Mouse (Mus musculus) limb, embryonic 14.5 days (tissue): ENCODE measurements around the gene Tprg. TPM values are rescaled to one million over a fixed set of nuclear protein-coding genes. Genes with fewer than 3 reads are reported as not detected.

Experiments used
- ATAC-seq: fragments of 200-750 bp; cut with Nextera tagmentation; 2 replicates; pipeline ENCODE4 v1.8.0; 2017; ENCODE audit warnings: low read depth, moderate number of reproducible peaks, moderate TSS enrichment; ENCODE audit not compliant: low FRiP score
- DNase-seq: peaks from one replicate; pipeline ENCODE4 v3.0.0-alpha.2; 2015; ENCODE audit warnings: low spot score
- H3K27ac ChIP-seq: fragments of 300-500 bp; sonication (generic); replicated peaks from 2 replicates; pipeline ENCODE4 v1.5.1; 2014; ENCODE audit warnings: low read depth, mild to moderate bottlenecking, low read length, moderate library complexity, mixed read lengths
- H3K27me3 ChIP-seq: fragments of 300-500 bp; sonication (generic); 2 replicates; pipeline ENCODE4 v1.6.1; 2014; ENCODE audit warnings: low read length, mixed read lengths; ENCODE audit not compliant: control insufficient read depth, insufficient read depth
- H3K36me3 ChIP-seq: fragments of 300-500 bp; sonication (generic); 2 replicates; pipeline ENCODE4 v1.6.1; 2014; ENCODE audit warnings: mild to moderate bottlenecking, low read length, moderate library complexity, mixed read lengths; ENCODE audit not compliant: control insufficient read depth, insufficient read depth
- H3K4me1 ChIP-seq: fragments of 300-500 bp; sonication (generic); 2 replicates; pipeline ENCODE4 v1.6.1; 2014; ENCODE audit warnings: antibody characterized with exemption, low read length, mixed read lengths; ENCODE audit not compliant: control insufficient read depth, insufficient read depth
- H3K4me2 ChIP-seq: fragments of 300-500 bp; sonication (generic); replicated peaks from 2 replicates; pipeline ENCODE4 v1.6.1; 2014; ENCODE audit warnings: low read depth, mild to moderate bottlenecking, low read length, moderate library complexity; ENCODE audit not compliant: severe bottlenecking
- H3K4me3 ChIP-seq: fragments of 300-500 bp; sonication (generic); replicated peaks from 2 replicates; pipeline ENCODE4 v1.5.1; 2014; ENCODE audit warnings: low read length
- H3K9ac ChIP-seq: fragments of 300-500 bp; sonication (generic); 2 replicates; pipeline ENCODE4 v1.6.1; 2014; ENCODE audit warnings: mild to moderate bottlenecking, low read depth, low read length, moderate library complexity; ENCODE audit not compliant: severe bottlenecking
- H3K9me3 ChIP-seq: fragments of 300-500 bp; sonication (generic); 2 replicates; pipeline ENCODE4 v1.6.1; 2016; ENCODE audit warnings: low read length; ENCODE audit not compliant: control insufficient read depth
- POLR2A ChIP-seq: fragments of 200-500 bp; IDR thresholded peaks from 2 replicates; pipeline ENCODE4 v1.8.0; 2012; ENCODE audit warnings: inconsistent platforms, mild to moderate bottlenecking, moderate library complexity, borderline replicate concordance; ENCODE audit not compliant: insufficient read depth, insufficient read length; ENCODE audit errors: extremely low read depth
- WGBS: fragments of 180-500 bp; shearing (Covaris S2); extraction: QIAGEN DNeasy Blood & Tissue Kit; methylation state at CpG from one replicate; pipeline ENCODE4 v1.1.7; 2014; 5-methylcytosine and 5-hydroxymethylcytosine counted together
- polyA plus RNA-seq, 2 experiments: library from polyadenylated mRNA; depleted of rRNA in 1 of 2; stranded (reverse) in 1 of 2; unstranded in 1 of 2; fragments of >200 nt; fragmentation: Nextera tagmentation in 1 of 2; extraction: Ambion mirVana in 1 of 2; gene quantifications; 2 replicates each; pipeline versions ENCODE4 v1.2.1 to v1.2.3; 2012 to 2014

Gene Tprg
- polyA plus RNA-seq, 2 experiments: 1.1 to 4.3 TPM

DNA sequence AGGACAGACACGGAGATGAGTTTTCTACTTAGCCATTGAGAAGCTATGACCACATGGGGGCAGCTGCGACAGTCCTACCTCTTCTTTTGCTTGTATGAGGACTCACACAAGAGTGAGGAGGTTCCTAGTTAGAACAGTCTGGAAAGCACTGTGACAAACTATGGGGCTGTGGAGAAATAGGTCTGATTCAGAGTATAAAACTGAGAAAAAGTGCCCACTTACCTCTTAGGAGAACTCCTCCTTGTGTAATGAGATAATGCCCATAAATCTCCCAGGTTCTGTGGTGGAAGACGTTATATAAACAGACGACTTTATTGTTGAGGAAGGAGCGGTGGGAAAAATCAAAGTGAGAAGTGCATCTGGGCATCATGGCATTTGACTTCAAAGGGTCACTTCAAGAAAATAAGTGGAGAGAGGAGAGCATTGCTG lies 83.4 kb downstream of the Tprg start:
- no peaks in the 10 kb centered on the region for H3K9me3 ChIP-seq
- no peaks in the 10 kb centered on the region for H3K36me3 ChIP-seq
- DNase-seq (no peak), ATAC-seq (no peak)
- no peaks in the 10 kb centered on the region for H3K4me1 ChIP-seq
- H3K4me2 ChIP-seq: no peak overlapping the region
- no peak overlapping the region for H3K4me3 ChIP-seq
- no peaks in the 10 kb centered on the region for H3K27me3 ChIP-seq
- no peak overlapping the region for H3K9ac ChIP-seq
- H3K27ac ChIP-seq: no peak overlapping the region
- no peak for TF ChIP-seq POLR2A
- WGBS: 25% methylated on average over 5 of the region's 5 CpGs

DNA sequence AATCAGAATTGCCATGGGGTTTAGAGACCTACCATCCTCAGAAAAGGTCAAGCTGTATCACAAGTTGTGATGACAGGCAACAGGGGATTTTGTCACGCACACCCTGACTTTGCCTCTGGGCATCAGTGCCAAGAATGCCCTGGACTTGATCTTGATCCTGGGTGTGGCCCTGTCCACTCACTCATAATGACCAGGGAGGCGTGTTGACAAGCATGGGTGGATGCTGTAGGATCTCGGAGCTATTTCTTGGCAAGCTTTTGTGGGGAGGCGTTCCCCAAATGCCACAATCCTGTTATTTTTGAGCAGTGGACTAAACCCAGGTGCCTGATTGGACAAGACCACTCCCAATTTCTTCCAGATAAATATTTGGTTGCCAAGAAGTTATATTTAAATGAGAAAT lies 87.5 kb downstream of the Tprg start:
- Histone ChIP-seq H3K4me2 (no peak overlapping the region), H3K9ac (no peak overlapping the region), H3K9me3 (no peaks in the 10 kb centered on the region), H3K4me3 (no peak overlapping the region), H3K27me3 (no peaks in the 10 kb centered on the region), H3K36me3 (no peaks in the 10 kb centered on the region), H3K27ac (no peak overlapping the region), H3K4me1 (no peaks in the 10 kb centered on the region)
- ATAC-seq (no peak), DNase-seq (no peak)
- WGBS: 80% methylated on average over 4 of the region's 4 CpGs
- TF ChIP-seq POLR2A: no peak

DNA sequence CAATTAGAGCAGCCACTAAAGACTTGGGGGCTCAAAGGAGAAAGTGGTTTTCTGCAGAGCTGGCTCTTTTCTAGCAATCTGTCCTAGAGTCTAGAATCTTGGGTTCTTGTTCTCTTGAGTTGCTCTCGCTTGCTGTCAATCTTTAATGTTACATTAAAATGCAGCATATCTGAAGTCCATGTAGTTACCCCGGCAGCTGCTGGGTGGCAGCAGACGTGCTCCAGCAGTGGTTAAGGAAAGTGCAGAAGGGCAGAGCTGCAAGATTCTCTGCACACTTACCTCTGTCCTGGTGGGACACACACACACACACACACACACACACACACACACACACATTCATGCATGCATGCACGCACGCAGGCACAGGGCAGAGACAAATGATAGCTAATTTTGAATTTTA lies 88.2 kb downstream of the Tprg start:
- ATAC-seq (no peak), DNase-seq (no peak)
- 58% methylated on average over 5 of the region's 5 CpGs for WGBS
- no peak overlapping the region for H3K27ac ChIP-seq
- H3K9me3 ChIP-seq: no peaks in the 10 kb centered on the region
- H3K4me3 ChIP-seq: no peak overlapping the region
- H3K9ac ChIP-seq: no peak overlapping the region
- TF ChIP-seq POLR2A: no peak
- no peak overlapping the region for H3K4me2 ChIP-seq
- H3K27me3 ChIP-seq: no peaks in the 10 kb centered on the region
- H3K4me1 ChIP-seq: no peaks in the 10 kb centered on the region
- no peaks in the 10 kb centered on the region for H3K36me3 ChIP-seq

DNA sequence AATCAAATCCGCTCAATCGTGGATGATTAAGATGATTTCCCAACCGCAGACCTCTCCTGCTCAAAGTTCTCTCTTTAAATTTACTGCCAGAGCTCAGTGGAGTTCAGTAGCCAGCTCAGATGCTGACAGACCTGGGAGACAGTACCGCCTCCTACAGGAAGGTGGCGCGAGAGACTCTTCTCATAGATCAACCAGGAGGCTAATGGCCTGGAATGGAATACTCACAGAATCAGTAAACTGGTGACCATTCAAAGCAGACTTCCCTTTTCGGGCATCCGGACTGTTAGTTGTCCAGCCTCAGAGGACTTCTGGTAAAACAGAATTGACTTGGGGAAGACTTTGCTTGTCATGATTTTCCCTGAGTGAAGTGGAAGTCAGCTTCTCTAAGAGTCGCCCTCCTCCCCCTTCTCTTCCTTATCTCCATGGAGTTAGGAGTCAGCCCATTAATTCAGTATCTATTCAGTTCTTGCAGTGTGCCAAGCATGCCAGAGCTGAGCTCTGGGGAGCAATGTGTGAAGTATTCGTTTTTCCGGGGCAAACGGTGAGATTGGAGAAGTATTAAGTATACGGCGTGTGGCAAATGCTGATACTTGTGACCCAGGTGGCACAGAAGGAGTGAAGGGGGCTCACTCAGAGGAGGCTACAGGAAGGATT lies 90.2 kb downstream of the Tprg start:
- DNase-seq (peak; percentile 86), ATAC-seq (no peak; the same call in 1 of the 2 replicates)
- no peak for TF ChIP-seq POLR2A
- no peak overlapping the region for H3K9ac ChIP-seq
- no peaks in the 10 kb centered on the region for H3K27me3 ChIP-seq
- no peaks in the 10 kb centered on the region for H3K36me3 ChIP-seq
- 39% methylated on average over 14 of the region's 14 CpGs for WGBS
- no peak overlapping the region for H3K4me3 ChIP-seq
- H3K4me2 ChIP-seq: no peak overlapping the region
- H3K4me1 ChIP-seq: 0 out of 2 replicates have a peak, but pooled peaks cover 7% of the 10 kb centered on the region
- no peak overlapping the region for H3K27ac ChIP-seq
- no peaks in the 10 kb centered on the region for H3K9me3 ChIP-seq

DNA sequence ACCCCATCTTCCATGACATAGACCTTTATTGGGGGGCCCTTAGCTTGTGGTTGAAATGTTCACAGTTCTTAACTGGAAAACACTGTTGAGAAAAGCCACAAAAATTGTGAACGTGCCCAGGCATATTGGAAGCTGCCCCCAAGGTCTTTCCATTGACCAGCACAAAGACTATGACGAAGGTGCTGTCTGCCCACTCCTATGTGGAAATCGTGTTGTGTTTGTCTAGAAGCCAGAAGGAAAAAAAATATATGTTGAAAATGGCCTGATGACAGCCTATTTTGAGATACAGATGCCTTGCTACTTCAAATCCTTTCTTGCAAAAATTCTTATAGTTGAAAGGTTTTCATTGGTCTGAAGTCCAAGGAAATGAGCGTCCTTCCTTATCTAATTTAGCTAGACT lies 91.1 kb downstream of the Tprg start:
- no peak for TF ChIP-seq POLR2A
- 80% methylated on average over 4 of the region's 4 CpGs for WGBS
- Histone ChIP-seq H3K27me3 (no peaks in the 10 kb centered on the region), H3K4me2 (no peak overlapping the region), H3K9ac (no peak overlapping the region), H3K4me3 (no peak overlapping the region), H3K4me1 (0 out of 2 replicates have a peak, but pooled peaks cover 7% of the 10 kb centered on the region), H3K27ac (no peak overlapping the region), H3K36me3 (no peaks in the 10 kb centered on the region), H3K9me3 (no peaks in the 10 kb centered on the region)
- ATAC-seq (no peak), DNase-seq (no peak)
